Mouse (Mus musculus): Measurements from ENCODE around the gene Foxc2. TPM values are rescaled to one million over a fixed set of nuclear protein-coding genes. Genes with fewer than 3 reads are reported as not detected.

The Foxc2 gene
- total RNA-seq, 1 experiment from 2014 or later, result not detected

DNA sequence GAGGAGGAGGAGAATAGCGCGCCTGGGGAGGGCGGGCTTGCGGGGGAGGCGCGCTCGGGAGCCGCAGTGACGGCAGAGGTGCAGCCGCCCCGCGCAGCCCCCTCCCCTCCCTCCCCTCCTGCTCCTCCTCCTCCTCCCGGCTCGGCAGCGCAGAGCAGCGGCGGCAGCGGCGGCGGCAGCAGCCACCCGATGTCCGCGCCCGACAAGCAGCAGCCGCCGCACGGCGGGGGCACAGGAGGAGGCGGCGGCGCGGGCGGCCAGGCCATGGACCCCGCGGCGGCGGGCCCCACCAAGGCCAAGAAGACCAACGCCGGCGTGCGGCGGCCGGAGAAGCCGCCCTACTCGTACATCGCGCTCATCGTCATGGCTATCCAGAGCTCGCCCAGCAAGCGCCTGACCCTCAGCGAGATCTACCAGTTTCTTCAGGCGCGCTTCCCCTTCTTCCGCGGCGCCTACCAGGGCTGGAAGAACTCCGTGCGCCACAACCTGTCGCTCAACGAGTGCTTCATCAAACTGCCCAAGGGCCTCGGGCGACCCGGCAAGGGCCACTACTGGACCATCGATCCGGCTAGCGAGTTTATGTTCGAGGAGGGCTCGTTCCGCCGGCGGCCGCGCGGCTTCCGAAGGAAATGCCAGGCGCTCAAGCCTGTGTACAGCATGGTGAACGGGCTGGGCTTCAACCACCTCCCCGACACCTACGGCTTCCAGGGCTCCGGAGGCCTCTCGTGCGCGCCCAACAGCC is 31.6 kb upstream of the Foxc2 start, which contains the start of gene Foxf1:
Gene Foxf1 (plus strand): TSS at position 177 of the 742 bp plus-strand sequence.
- ATAC-seq (replicated peaks in 1 of 2; ENCODE audit: insufficient read depth in 1 of 2, low FRiP score in 2 of 2, low TSS enrichment in 1 of 2, low read depth in 1 of 2, poor library complexity in 2 of 2, severe bottlenecking in 2 of 2), result no peak

DNA sequence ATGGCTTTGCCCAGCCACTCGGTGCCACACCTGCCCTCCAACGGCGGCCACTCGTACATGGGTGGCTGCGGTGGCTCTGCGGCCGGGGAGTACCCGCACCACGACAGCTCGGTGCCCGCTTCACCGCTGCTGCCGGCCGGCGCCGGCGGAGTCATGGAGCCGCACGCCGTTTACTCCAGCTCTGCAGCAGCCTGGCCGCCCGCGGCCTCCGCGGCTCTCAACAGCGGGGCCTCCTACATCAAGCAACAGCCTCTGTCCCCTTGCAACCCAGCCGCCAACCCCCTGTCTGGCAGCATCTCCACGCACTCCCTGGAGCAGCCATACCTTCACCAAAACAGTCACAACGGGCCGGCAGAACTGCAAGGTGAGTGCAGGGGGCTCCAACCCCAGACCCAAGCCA is 31.0 kb upstream of the Foxc2 start:
- no peak for ATAC-seq (replicated peaks in 1 of 2; ENCODE audit: insufficient read depth in 1 of 2, low FRiP score in 2 of 2, low TSS enrichment in 1 of 2, low read depth in 1 of 2, poor library complexity in 2 of 2, severe bottlenecking in 2 of 2)

DNA sequence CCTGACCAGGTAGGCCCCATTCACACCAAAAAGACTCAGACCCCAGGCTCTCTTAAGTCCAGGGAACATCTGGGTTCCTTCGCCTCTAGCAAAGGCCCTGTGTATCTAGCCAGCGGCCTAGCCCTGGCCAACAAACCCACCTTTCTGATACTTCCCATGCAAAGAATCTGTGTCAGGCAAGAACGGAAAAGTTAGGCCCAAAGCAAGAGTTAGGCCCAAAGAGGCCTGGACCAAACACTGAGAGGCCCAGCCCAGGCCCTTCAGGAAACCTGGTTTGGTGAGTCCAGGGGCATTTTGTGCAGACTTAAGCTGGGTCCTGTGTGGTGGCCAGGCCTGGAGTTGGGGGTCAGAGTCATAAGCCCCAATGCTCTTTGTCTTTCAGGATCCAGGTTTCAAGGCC is 30.4 kb upstream of the Foxc2 start:
- no peak for ATAC-seq (replicated peaks in 1 of 2; ENCODE audit: insufficient read depth in 1 of 2, low FRiP score in 2 of 2, low TSS enrichment in 1 of 2, low read depth in 1 of 2, poor library complexity in 2 of 2, severe bottlenecking in 2 of 2)

DNA sequence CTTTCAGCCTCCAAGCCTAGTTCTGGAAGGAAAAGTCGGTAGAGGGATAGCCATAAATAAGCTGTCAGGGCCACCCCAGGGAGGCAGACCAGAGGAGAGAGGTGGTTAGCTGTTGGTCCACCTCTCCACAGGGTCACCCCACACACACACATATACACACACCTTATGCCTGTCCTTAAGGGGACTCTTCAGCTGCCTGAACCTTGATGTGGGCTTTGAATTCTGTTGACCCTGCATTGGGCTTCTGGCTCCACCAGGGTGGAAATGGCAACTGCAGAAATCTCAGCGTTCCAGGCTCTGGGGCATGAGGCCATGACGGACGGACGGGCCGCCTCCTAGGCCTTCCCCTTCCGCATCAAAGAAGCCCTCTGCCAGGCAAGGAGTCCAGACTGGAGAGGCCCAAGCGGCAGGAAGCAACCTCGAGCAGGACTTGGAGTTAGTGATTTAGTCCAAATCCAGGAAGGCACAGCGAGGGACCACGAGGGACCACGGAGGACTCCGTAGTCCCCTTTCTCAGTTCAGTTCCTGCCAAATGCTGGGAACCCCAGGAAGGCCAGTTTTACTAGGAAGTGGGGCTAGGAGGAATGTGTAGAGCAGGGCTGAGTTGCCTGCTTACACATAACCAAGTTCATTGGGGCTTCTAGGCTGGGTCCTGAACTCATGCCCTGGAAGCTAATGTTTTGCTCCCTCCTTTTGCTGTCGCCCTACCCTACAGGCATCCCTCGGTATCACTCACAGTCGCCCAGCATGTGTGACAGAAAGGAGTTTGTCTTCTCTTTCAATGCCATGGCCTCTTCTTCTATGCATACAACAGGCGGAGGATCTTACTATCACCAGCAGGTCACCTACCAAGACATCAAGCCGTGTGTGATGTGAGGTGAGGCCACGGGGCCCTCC is 29.7 kb upstream of the Foxc2 start:
- ATAC-seq (replicated peaks in 1 of 2; ENCODE audit: insufficient read depth in 1 of 2, low FRiP score in 2 of 2, low TSS enrichment in 1 of 2, low read depth in 1 of 2, poor library complexity in 2 of 2, severe bottlenecking in 2 of 2), result no peak

DNA sequence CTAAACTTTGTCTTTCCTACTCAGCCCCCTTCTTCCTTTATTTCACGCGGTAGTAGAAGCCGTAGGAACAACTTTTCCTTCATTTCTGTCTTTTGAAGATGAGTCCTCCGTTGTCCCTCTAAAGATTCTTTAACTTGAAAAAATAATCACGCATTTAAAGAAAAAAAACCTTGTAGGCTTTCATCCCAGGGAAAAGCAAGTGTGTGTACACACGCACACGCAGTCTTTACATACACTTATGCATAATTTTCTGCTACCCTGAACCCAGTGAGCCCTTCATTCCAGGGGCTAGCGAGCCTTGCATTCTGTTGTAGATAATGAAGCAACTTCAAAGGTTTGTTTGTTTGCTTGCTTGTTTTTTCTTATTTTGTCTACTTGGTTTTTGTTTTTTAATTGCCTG is 27.7 kb upstream of the Foxc2 start:
- no peak for ATAC-seq (replicated peaks in 1 of 2; ENCODE audit: insufficient read depth in 1 of 2, low FRiP score in 2 of 2, low TSS enrichment in 1 of 2, low read depth in 1 of 2, poor library complexity in 2 of 2, severe bottlenecking in 2 of 2)

DNA sequence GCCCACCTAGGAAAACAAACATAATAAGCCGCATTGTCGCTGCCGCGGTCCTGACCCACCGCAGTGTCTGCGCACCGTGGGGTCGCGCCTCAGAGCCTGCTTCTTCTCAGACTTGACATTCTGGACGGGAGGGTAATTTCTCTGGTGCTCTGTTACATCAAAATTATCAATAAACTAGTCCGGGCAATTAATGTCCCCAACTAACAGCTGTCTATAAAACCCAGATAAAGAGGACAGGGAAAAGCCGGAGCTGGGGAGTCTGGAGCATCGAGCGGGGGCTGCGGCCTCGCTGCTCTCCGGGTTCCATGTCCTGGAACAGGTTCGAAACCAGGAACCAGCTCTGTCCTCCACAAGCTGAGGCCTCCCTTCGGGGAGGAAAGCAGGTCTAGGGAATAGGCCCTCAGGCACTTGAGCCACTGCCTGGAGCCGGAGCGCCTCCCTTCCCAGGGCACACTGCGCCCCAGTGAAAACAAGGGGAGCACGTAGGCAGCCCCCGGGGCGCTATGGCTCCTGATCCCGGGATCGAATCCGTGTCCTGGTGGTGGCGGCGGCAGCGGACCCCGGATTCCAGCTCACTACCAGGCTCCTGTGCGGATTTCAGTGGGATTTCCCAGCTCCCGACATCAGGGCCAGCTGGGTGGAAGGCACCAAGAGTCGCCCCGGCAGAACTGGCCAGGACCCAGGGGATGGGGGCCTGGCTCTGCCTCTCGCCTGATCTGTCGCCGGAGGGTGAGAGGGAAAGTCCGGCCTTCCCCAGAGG is 26.9 kb upstream of the Foxc2 start:
- no peak for ATAC-seq (replicated peaks in 1 of 2; ENCODE audit: insufficient read depth in 1 of 2, low FRiP score in 2 of 2, low TSS enrichment in 1 of 2, low read depth in 1 of 2, poor library complexity in 2 of 2, severe bottlenecking in 2 of 2)

DNA sequence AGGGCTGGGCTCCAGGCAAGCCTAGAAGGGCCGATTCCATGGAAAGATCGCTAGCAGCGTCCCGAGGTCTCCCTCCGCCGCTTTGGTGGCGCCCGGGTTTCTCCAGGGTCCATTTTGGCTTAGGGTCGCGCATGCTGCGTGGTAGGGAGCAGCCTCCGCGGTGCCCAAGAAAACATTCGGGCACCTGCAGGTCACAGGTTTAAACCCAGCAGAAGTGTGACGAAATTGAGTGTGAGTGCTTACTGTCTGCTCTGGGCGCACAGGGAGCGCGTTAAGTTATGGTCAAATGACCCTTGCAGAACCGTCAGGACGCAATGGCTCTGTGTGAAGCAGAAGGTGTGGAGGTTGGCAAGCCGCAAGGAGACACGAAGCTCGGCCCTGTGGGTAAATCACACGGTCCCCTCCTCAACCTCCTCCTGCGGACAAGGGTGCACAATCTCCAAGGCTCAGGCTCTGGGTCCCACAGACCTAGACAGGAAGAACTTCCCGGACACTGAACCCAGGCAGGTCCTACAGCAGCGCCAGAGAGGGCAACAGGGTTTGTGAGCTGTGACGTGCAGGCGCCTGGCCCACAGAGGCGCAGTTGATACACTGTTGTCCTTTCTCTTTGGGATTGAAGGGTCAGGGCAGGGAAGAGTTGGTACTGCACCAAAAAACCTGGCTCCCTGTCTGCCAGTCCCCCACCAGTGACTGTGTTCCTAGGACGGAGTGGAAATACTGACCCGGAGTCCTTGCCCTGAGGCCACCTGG is 26.2 kb upstream of the Foxc2 start:
- no peak for ATAC-seq (replicated peaks in 1 of 2; ENCODE audit: insufficient read depth in 1 of 2, low FRiP score in 2 of 2, low TSS enrichment in 1 of 2, low read depth in 1 of 2, poor library complexity in 2 of 2, severe bottlenecking in 2 of 2)

DNA sequence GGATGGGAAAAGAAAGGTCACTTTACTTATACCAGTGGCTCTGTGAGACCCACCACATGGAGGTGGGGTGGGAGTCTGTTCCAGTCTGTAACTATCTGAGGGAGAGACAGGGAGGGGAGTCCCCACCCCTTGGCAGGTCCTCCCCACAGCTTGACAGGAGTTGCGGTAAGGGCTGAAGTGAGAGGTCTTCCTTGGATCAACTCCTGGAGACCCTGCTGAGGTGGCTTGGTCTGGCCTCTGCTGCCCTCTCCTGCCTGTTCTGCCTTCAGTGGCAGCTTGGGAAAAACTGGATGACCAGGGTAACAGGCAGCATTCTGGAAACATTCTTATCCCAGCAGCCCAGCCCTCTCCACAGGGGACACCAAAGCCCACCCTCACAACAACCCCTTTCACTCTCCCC is 25.3 kb upstream of the Foxc2 start:
- ATAC-seq (replicated peaks in 1 of 2; ENCODE audit: insufficient read depth in 1 of 2, low FRiP score in 2 of 2, low TSS enrichment in 1 of 2, low read depth in 1 of 2, poor library complexity in 2 of 2, severe bottlenecking in 2 of 2), result no peak

DNA sequence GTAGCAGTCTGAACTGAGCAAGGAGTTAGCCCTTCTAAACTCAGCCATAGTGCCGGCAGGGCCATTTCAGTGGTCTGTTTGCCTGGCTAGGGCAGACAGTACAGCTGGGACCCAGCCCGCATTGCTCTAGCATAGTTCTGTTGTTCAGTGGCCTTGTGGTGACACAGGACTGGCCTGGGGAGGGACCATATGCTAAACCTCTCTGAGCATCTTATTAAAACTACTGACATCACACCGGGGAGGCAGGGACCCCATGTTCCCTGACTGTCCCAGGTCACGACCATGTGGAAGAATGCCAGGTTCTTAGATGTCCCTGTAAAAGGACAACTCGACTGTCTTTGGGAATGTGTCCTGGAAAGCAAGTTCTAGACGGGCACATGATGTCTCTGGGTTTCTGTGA is 23.8 kb upstream of the Foxc2 start:
- ATAC-seq (replicated peaks in 1 of 2; ENCODE audit: insufficient read depth in 1 of 2, low FRiP score in 2 of 2, low TSS enrichment in 1 of 2, low read depth in 1 of 2, poor library complexity in 2 of 2, severe bottlenecking in 2 of 2), result no peak

DNA sequence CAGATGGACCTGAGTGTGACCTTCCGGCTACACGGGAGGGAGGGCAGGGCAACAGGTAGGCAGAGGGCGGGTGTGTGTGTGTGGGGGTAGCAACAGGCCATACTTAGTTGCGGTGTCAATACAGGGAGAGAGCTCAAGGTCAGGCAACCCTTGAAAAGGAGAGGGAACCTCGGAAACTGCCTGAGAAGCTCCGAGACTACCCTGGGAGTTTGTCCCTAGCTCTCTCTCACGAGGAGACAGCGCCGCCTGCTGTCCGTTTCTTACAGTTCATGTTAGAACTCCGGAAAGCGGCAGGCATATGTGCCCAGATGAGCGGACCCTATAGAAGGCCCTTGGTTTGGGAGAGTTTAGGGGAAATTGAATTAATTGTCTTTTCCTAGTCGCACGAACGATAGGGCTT is 23.3 kb upstream of the Foxc2 start:
- ATAC-seq (replicated peaks in 1 of 2; ENCODE audit: insufficient read depth in 1 of 2, low FRiP score in 2 of 2, low TSS enrichment in 1 of 2, low read depth in 1 of 2, poor library complexity in 2 of 2, severe bottlenecking in 2 of 2), result peak; percentile 63 to 69

DNA sequence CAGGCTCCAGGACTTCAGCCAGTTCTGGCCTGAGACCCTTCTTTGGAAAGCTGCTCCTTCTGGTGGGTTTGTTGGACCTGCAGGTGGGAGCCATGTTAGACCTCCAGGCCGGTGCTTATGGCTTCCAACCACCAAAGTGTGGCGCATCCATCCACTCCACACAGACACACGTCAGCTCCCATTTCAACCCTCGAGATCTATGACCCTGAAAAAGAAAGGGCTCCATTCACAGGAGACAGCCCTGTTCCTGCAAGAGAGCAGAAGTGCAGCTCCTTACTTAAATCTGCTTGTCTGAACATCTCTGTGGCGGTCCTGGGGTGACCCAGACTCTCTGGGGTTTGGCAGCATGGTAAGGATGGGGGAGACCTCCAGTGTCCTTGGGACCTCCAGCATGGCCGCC is 22.5 kb upstream of the Foxc2 start:
- no peak for ATAC-seq (replicated peaks in 1 of 2; ENCODE audit: insufficient read depth in 1 of 2, low FRiP score in 2 of 2, low TSS enrichment in 1 of 2, low read depth in 1 of 2, poor library complexity in 2 of 2, severe bottlenecking in 2 of 2)

DNA sequence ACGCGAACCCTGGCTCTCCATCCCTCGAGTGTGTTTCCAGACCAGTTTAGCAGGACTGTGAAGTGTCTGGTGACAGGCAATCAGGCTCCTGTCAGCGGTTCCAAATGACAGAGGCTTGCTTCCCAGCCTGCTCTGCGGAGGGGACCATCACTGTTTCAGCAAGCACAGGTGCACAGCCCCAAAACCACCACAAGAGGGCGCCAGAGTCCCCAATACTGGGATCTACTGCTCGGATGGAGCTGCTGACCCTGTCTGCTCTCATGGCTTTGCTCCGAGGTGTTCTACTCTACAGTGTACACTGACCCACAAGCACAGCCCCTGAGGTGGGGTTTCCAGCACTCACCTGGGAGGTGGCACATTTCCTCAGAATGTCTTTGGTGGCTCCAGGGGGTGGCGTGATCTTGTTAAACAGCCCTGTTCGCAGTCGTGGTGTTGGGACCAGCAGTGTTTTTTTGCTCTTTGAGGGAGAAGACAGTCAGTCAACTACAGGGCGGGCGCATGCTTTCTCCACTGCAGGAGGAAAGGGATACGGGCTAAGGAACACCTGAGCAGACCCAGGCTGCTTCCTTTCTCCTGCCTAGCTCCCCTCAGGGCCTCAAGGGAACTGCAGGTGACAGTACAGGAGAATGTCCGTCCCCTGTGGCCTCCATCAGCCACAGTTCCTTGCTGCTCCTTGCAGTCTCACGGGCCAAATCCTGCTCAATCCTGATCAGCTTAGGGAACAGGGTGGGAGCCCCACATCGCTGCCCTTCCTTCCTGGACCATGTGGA is 11.7 kb upstream of the Foxc2 start:
- ATAC-seq (replicated peaks in 1 of 2; ENCODE audit: insufficient read depth in 1 of 2, low FRiP score in 2 of 2, low TSS enrichment in 1 of 2, low read depth in 1 of 2, poor library complexity in 2 of 2, severe bottlenecking in 2 of 2), result peak; percentile 38 to 43; a peak in 1 of 4 replicates

DNA sequence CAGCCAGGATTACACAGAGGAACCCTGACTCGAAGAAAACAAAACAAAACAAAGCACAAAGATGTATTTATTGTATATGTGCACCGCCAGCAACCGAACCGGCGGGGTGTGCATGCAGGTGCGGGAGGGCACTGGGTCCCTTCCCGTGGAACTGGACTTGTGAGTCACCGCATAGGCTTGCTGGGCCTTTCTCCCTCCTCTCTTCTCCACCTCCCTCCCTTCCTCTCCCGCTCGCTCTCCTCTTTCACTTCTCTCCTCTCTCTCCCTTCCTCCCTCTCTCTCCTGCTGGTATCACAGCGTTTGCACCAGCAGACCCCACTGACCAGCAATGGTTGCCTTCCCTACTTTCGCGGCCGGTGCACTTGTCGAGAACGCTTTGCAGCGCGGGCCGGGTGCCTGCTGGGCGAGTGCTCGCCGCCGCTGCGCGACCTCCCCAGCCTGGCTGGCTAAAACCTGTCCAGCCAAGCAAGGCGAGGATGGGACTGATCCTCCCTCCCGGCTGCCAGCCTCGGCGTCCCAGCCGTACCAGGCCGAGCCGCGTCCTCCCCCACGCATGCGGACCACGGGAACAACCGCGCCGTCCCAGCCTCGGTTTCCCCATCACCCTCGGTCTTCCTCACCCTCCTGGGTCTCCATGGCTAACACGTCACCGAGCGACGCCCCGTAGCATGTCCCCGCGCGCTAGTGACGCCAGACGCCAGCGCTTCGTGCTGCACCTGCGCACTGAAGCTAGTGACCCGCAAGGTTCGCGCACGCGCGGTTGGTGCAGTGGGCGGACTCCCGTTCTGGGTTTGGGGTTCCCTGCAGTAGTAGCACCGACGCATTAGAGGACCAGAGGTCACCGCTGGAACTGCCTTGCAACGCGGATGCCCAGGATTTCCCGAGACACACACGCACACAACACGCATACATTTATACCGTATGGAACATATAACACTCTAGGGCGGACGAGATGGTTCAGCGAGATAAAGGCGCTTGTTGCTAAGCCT is 8.0 kb upstream of the Foxc2 start, which contains the start of gene Mthfsd:
Gene Mthfsd (minus strand): TSS at position 725 of the 989 bp plus-strand sequence.
- peak; percentile 89 to 92 for ATAC-seq (replicated peaks in 1 of 2; ENCODE audit: insufficient read depth in 1 of 2, low FRiP score in 2 of 2, low TSS enrichment in 1 of 2, low read depth in 1 of 2, poor library complexity in 2 of 2, severe bottlenecking in 2 of 2)

DNA sequence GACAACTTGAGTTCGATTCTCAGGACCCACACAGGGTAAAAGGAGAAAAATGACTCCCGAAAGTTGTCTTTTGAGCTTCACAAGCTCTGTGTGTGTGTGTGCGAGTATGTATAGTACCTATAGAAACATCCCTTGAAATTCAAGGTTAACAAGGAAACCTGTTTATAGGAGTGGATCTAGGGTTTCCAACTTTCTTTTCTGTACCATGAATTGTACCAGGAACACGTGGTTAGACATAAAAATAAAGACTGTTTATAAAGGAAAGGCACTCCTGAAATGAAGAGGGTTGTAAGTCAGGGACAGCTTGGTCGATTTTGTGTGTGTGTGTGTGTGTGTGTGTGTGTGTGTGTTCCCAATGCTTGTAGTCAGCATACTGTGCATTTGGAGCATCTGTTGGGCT is 7.3 kb upstream of the Foxc2 start:
- no peak for ATAC-seq (replicated peaks in 1 of 2; ENCODE audit: insufficient read depth in 1 of 2, low FRiP score in 2 of 2, low TSS enrichment in 1 of 2, low read depth in 1 of 2, poor library complexity in 2 of 2, severe bottlenecking in 2 of 2)

DNA sequence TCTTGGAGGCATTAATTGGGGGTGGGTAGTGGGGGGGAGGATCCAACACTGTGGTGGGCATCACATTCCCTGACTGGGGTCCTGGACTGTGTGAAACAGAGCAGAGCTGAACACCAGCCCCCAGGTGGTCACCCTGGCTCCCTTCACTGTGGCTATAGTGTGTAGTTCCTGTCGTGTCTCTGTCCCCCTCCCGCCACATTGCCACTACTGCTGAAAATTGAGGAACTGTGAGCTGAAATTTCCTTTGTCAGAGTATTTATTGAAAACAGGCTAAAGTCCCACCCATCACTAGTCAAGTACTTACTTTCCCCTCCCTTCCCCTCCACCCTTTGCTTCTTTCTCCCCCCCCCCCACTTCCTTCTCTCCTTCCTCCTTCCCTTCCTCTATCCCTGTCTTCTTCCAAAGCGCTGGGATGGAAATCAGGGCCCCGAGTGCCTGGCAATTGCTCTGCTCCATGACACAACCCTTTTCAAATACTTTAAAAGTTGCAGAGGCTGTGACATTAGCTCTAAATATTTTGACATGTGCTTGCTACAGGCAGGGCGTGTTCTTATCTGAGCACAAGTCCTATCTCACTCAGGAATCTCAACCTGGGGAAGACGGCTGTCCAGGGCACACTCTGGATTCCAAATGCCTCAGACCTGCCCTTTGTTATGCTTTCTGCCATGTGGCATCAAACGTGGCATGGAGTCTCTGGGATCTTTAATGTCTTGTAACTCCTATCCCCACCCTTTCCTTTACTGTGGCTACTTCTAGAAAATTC is 4.6 kb upstream of the Foxc2 start:
- ATAC-seq (replicated peaks in 1 of 2; ENCODE audit: insufficient read depth in 1 of 2, low FRiP score in 2 of 2, low TSS enrichment in 1 of 2, low read depth in 1 of 2, poor library complexity in 2 of 2, severe bottlenecking in 2 of 2), result no peak
